Mouse (Mus musculus) stomach, postnatal 0 days (tissue): Measurements from ENCODE around the gene Akap5.

Experiments
- CTCF ChIP-seq: IDR thresholded peaks from 2 replicates; pipeline ENCODE4 v1.5.1; 2016; ENCODE audit warnings: antibody characterized with exemption, low read depth, mild to moderate bottlenecking, moderate library complexity
- EP300 ChIP-seq: optimal IDR thresholded peaks from 2 replicates; pipeline ENCODE3; 2016; ENCODE audit warnings: antibody characterized with exemption

- TF ChIP-seq EP300 = no peak
- TF ChIP-seq CTCF = no peak
These were observed 16.7 kb upstream of the Akap5 start for GRCm38 (mm10) chr12:76307964-76308363.
